Mouse (Mus musculus): ENCODE results near the gene Gm3106. TPM values are rescaled to one million over a fixed set of nuclear protein-coding genes. Genes with fewer than 3 reads are reported as not detected.
"Not testable (repeated sequence)": the region's sequence is repeated elsewhere in the genome, so short reads cannot be mapped to it uniquely, and the experiment has no call there.

Gm3106 gene
- not detected in 2 replicates for polyA plus RNA-seq (2011; ENCODE audit: insufficient read length, low read depth, missing spikeins)

DNA sequence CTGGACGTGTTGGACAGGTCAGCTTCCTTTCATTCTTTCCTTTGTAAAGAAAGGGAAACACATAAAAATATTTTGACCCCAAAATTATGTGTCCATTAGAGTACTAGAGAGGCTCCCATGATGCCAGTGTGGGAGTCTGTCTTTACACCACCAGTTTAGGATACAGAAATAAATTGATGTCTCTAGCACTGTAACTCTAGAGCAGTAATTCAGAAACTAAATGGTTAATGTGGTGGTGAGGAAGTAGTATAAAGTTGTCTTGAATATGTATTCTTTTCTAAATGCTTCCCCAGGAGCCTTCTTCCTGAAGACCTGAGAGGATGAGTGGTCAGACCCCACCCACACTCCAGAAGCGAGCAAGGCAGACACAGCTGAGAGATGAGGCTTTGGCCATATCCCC lies at the start of gene Gm3106:
TSS of gene Gm3106 (plus strand) at position 301 of the 400 bp plus-strand sequence.
- not testable (repeated sequence) for H3K27ac ChIP-seq (ENCODE audit: insufficient read depth, low read length); H3K4me1 ChIP-seq (ENCODE audit: control insufficient read depth, insufficient read depth, low read length)

More for the DNA sequence above, at the start of gene Gm3106:
- H3K4me3 ChIP-seq (ENCODE audit: insufficient read depth, low read length) = not testable (repeated sequence)

Other genes with a start within 250 kb of the Gm3106 start
- gene BC061212, start 147.5 kb upstream of the Gm3106 start, polyA plus RNA-seq (2011; ENCODE audit: insufficient read length, low read depth, missing spikeins) = not detected in 2 replicates
- not detected in 2 replicates for gene Gm6351, start 141.6 kb upstream of the Gm3106 start, polyA plus RNA-seq (2011; ENCODE audit: insufficient read length, low read depth, missing spikeins)
- not detected in 2 replicates for gene A430089I19Rik, start 88.8 kb downstream of the Gm3106 start, polyA plus RNA-seq (2011; ENCODE audit: insufficient read length, low read depth, missing spikeins)
- not detected in 2 replicates for gene Gm6502, start 96.4 kb downstream of the Gm3106 start, polyA plus RNA-seq (2011; ENCODE audit: insufficient read length, low read depth, missing spikeins)
- not detected in 2 replicates for gene AA792892, start 121.7 kb downstream of the Gm3106 start, polyA plus RNA-seq (2011; ENCODE audit: insufficient read length, low read depth, missing spikeins)
- gene Gm7682, start 227.8 kb downstream of the Gm3106 start, polyA plus RNA-seq (2011; ENCODE audit: insufficient read length, low read depth, missing spikeins) = not detected in 2 replicates

Measured in embryonic fibroblast, embryonic 13.5 days (primary cell).